Mouse (Mus musculus): ENCODE data around the gene Kcnip1. TPM values are rescaled to one million over a fixed set of nuclear protein-coding genes. Genes with fewer than 3 reads are reported as not detected.

Kcnip1 gene
- total and polyA plus RNA-seq, 3 experiments: 0.04 to 0.17 TPM; not detected in 1

DNA sequence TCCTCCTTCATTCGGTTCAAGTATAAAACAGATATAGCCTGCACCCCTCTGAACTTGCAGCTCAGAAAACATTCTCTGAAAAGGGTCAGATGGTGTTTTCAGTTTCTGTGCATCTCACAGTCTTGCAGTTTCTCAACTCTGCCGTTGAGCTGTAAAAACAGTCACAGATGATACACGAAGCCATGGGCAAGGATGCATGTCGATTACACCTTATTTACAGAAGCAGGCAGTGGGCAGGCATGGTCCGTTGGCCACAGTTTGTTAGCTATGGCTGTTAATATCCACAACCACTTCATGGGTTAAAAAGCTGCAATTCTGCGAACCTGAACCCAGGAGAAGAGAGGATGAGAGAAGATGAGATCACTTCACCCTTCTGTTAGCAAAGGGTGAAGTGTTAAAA, 406.3 kb downstream of the Kcnip1 start:
- no peak for DNase-seq (ENCODE audit: extremely low read depth)
- no peak overlapping the region for H3K4me3 ChIP-seq (replicated peaks in 1 of 3; ENCODE audit: low read depth in 2 of 3, low read length in 2 of 3, poor library complexity in 1 of 3)
- H3K4me2 ChIP-seq (ENCODE audit: insufficient read depth, low read depth, poor library complexity, severe bottlenecking): no peak overlapping the region
- no peaks in the 10 kb centered on the region for H3K79me2 ChIP-seq (replicated peaks; ENCODE audit: control insufficient read depth, extremely low read depth, insufficient read depth, poor library complexity, severe bottlenecking)
- dilution Hi-C loops (cut with MboI; ENCODE audit: extremely low pct_ligation_motif_present, extremely low pct_unique_long_range_greater_than_20kb, low sequenced_read_pairs) (no loop called here), in situ Hi-C loops (cut with MboI; ENCODE audit: low pct_ligation_motif_present, low pct_unique_long_range_greater_than_20kb, low sequenced_read_pairs) (no loop called here)
- H3K27me3 ChIP-seq (replicated peaks): no peaks in the 10 kb centered on the region
- no peak overlapping the region for H3K9ac ChIP-seq (ENCODE audit: insufficient read depth, low read depth)
- no peaks in the 10 kb centered on the region for H3K36me3 ChIP-seq (replicated peaks in 1 of 2; ENCODE audit: control insufficient read depth in 1 of 2, insufficient read depth in 1 of 2, low read length in 1 of 2)
- TF ChIP-seq RCOR1 (conservative IDR thresholded peaks at IDR 0.05; ENCODE audit: low read depth, low read length): no peak
- no peak for TF ChIP-seq ZNF384 (IDR thresholded peaks at IDR 0.05; ENCODE audit: low read depth, low read length)
- TF ChIP-seq MAZ (IDR thresholded peaks at IDR 0.05; ENCODE audit: low read depth, low read length): no peak
- no peak for TF ChIP-seq ETS1 (conservative IDR thresholded peaks at IDR 0.05; ENCODE audit: low read depth, low read length)
- no peak for TF ChIP-seq NELFE (IDR thresholded peaks at IDR 0.05; ENCODE audit: low read depth, low read length)
- no peak for TF ChIP-seq ZKSCAN1 (IDR thresholded peaks at IDR 0.05; ENCODE audit: borderline replicate concordance, low read depth, low read length)
- no peak overlapping the region for H3K27ac ChIP-seq (ENCODE audit: insufficient read depth, low read depth)
- no peaks in the 10 kb centered on the region for H3K9me3 ChIP-seq (replicated peaks; ENCODE audit: low read length)
- H3K4me1 ChIP-seq (ENCODE audit: control insufficient read depth in 1 of 2, insufficient read depth in 2 of 2): no peaks in the 10 kb centered on the region

DNA sequence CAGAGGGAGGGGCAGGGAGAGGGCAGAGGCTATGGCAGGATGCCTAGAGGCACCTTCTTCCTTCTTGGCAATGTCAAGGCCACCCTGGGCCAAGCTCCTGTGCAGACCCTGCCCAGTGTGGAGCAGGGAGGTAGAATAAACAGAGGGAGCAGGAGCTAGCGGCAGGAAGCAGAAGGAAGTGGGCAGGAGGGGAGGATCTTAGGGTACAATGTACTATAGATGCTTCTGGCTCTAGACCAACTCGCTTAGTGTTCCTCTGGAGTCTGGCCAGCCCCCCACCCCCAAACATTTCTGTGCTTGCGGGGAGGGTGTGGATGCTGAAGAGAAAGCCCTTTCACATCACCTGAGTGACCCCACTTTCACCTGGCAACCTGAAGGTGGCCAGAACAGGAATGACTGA, 413.3 kb downstream of the Kcnip1 start:
- in situ Hi-C loops (cut with MboI; ENCODE audit: low pct_ligation_motif_present, low pct_unique_long_range_greater_than_20kb, low sequenced_read_pairs): no loop called here
- Histone ChIP-seq H3K79me2 (replicated peaks; ENCODE audit: control insufficient read depth, extremely low read depth, insufficient read depth, poor library complexity, severe bottlenecking) (no peaks in the 10 kb centered on the region), H3K27me3 (replicated peaks) (peaks cover 6% of the 10 kb centered on the region), H3K4me3 (replicated peaks in 1 of 3; ENCODE audit: low read depth in 2 of 3, low read length in 2 of 3, poor library complexity in 1 of 3) (no peak overlapping the region), H3K4me1 (ENCODE audit: control insufficient read depth in 1 of 2, insufficient read depth in 2 of 2) (peaks cover 0 to 11% of the 10 kb centered on the region in 2 experiments; a peak in 2 of 4 replicates), H3K9me3 (replicated peaks; ENCODE audit: low read length) (peaks cover 1% of the 10 kb centered on the region), H3K36me3 (replicated peaks in 1 of 2; ENCODE audit: control insufficient read depth in 1 of 2, insufficient read depth in 1 of 2, low read length in 1 of 2) (no peaks in the 10 kb centered on the region), H3K9ac (ENCODE audit: insufficient read depth, low read depth) (no peak overlapping the region), H3K4me2 (ENCODE audit: insufficient read depth, low read depth, poor library complexity, severe bottlenecking) (no peak overlapping the region), H3K27ac (ENCODE audit: insufficient read depth, low read depth) (no peak overlapping the region)
- DNase-seq (ENCODE audit: extremely low read depth): no peak
- dilution Hi-C loops (cut with MboI; ENCODE audit: extremely low pct_ligation_motif_present, extremely low pct_unique_long_range_greater_than_20kb, low sequenced_read_pairs): no loop called here
- TF ChIP-seq ZMIZ1 (IDR thresholded peaks at IDR 0.05; ENCODE audit: low read depth, low read length): no peak
- TF ChIP-seq BHLHE40 (IDR thresholded peaks at IDR 0.05; ENCODE audit: low read depth, low read length): no peak
- TF ChIP-seq MAFK (IDR thresholded peaks at IDR 0.05; ENCODE audit: insufficient replicate concordance, low read length): no peak
- no peak for TF ChIP-seq UBTF (IDR thresholded peaks at IDR 0.05; ENCODE audit: low read depth, low read length)
- no peak for TF ChIP-seq JUND (conservative IDR thresholded peaks at IDR 0.05; ENCODE audit: low read depth, low read length)
- TF ChIP-seq NRF1 (IDR thresholded peaks at IDR 0.05; ENCODE audit: low read depth, low read length): no peak
- TF ChIP-seq MXI1 (IDR thresholded peaks at IDR 0.05; ENCODE audit: low read depth, low read length): no peak
- no peak for TF ChIP-seq GABPA (IDR thresholded peaks at IDR 0.05; ENCODE audit: insufficient replicate concordance, low read depth, low read length)
- no peak for TF ChIP-seq CTCF (conservative IDR thresholded peaks at IDR 0.05 in 1 of 2, IDR thresholded peaks at IDR 0.05 in 1 of 2; ENCODE audit: low read depth in 2 of 2, low read length in 2 of 2)
- no peak for TF ChIP-seq IRF4 (IDR thresholded peaks at IDR 0.05; ENCODE audit: low read depth, low read length)
- TF ChIP-seq E2F4 (IDR thresholded peaks at IDR 0.05; ENCODE audit: insufficient replicate concordance, low read depth, low read length): no peak
- no peak for TF ChIP-seq RAD21 (IDR thresholded peaks at IDR 0.05; ENCODE audit: low read depth, low read length)
- no peak for TF ChIP-seq SIN3A (IDR thresholded peaks at IDR 0.05; ENCODE audit: low read length)

Other genes starting within 250 kb of the Kcnip1 start
- 0.04 TPM in 1 of 2 replicates, not detected in the other for gene Kcnmb1, start 30.1 kb downstream of the Kcnip1 start, total RNA-seq (2012; rRNA removed)
- gene Kcnmb1, start 30.1 kb downstream of the Kcnip1 start, total RNA-seq (2014; rRNA removed): 0.09 TPM in 1 of 2 replicates, not detected in the other
- 0.33 and 0.49 TPM in 2 replicates for gene Kcnmb1, start 30.1 kb downstream of the Kcnip1 start, polyA plus RNA-seq (2012; ENCODE audit: insufficient read length, low read depth)
- gene Lcp2, start 53.8 kb upstream of the Kcnip1 start, total RNA-seq (2012; rRNA removed): 18.3 and 19.4 TPM in 2 replicates
- 5.9 and 24.0 TPM in 2 replicates for gene Lcp2, start 53.8 kb upstream of the Kcnip1 start, total RNA-seq (2014; rRNA removed)
- gene Lcp2, start 53.8 kb upstream of the Kcnip1 start, polyA plus RNA-seq (2012; ENCODE audit: insufficient read length, low read depth): 18.7 and 20.1 TPM in 2 replicates
- gene 4930469K13Rik, start 105.4 kb upstream of the Kcnip1 start, total RNA-seq (2012; rRNA removed): not detected in 2 replicates
- gene 4930469K13Rik, start 105.4 kb upstream of the Kcnip1 start, total RNA-seq (2014; rRNA removed): 0.42 TPM in 1 of 2 replicates, not detected in the other
- gene 4930469K13Rik, start 105.4 kb upstream of the Kcnip1 start, polyA plus RNA-seq (2012; ENCODE audit: insufficient read length, low read depth): not detected in 2 replicates
- gene Foxi1, start 214.9 kb upstream of the Kcnip1 start, total RNA-seq (2012; rRNA removed): not detected in 2 replicates
- not detected in 2 replicates for gene Foxi1, start 214.9 kb upstream of the Kcnip1 start, total RNA-seq (2014; rRNA removed)
- gene Foxi1, start 214.9 kb upstream of the Kcnip1 start, polyA plus RNA-seq (2012; ENCODE audit: insufficient read length, low read depth): not detected in 2 replicates